Mouse (Mus musculus) embryonic fibroblast, embryonic 13.5 days (primary cell): ENCODE results near the gene Hlcs. TPM values are rescaled to one million over a fixed set of nuclear protein-coding genes. Genes with fewer than 3 reads are reported as not detected.

Experiments used
- H3K27ac ChIP-seq: 2 replicates; pipeline ENCODE4 v1.5.1; 2012; ENCODE audit warnings: low read length, control low read depth, inconsistent platforms; ENCODE audit not compliant: insufficient read depth
- H3K4me1 ChIP-seq: 2 replicates; pipeline ENCODE4 v1.6.1; 2011; ENCODE audit warnings: low read length; ENCODE audit not compliant: control insufficient read depth, insufficient read depth
- H3K4me3 ChIP-seq: 2 replicates; pipeline ENCODE4 v1.5.1; 2011; ENCODE audit warnings: mild to moderate bottlenecking, control low read depth, low read length; ENCODE audit not compliant: insufficient read depth
- CTCF ChIP-seq: IDR thresholded peaks from 2 replicates; pipeline ENCODE4 v1.5.1; 2011; ENCODE audit warnings: mild to moderate bottlenecking, control low read depth, low read length, moderate library complexity, borderline replicate concordance; ENCODE audit not compliant: insufficient read depth
- POLR2A ChIP-seq: IDR thresholded peaks from 2 replicates; pipeline ENCODE4 v1.6.1; 2011; ENCODE audit warnings: low read depth, mild to moderate bottlenecking, control low read depth, low read length, moderate library complexity
- polyA plus RNA-seq: library from polyadenylated mRNA; stranded (reverse); fragments of >200 nt; gene quantifications from 2 replicates; pipeline ENCODE4 v1.2.4, GENCODE M21; 2011; ENCODE audit warnings: low read depth; ENCODE audit not compliant: missing spikeins, insufficient read length

Gene Hlcs
- polyA plus RNA-seq, 1 experiment: 7.0 TPM

- Histone ChIP-seq H3K27ac (no peak overlapping the region), H3K4me1 (no peaks in the 10 kb centered on the region), H3K4me3 (no peak overlapping the region; the same call in 1 of the 2 replicates)
- TF ChIP-seq CTCF: no peak
- TF ChIP-seq POLR2A: no peak
These were observed 230.2 kb downstream of the Hlcs start for GRCm38 (mm10) chr16:94082960-94083847.

- Histone ChIP-seq H3K27ac (no peak overlapping the region), H3K4me1 (no peaks in the 10 kb centered on the region), H3K4me3 (no peak overlapping the region)
- TF ChIP-seq CTCF (no peak), POLR2A (no peak)
These were observed 231.2 kb downstream of the Hlcs start for GRCm38 (mm10) chr16:94081996-94082708.

- no peak overlapping the region for H3K4me3 ChIP-seq
- TF ChIP-seq POLR2A (no peak), CTCF (no peak)
- no peak overlapping the region for H3K27ac ChIP-seq
- no peaks in the 10 kb centered on the region for H3K4me1 ChIP-seq
These were observed 231.8 kb downstream of the Hlcs start for GRCm38 (mm10) chr16:94081596-94081995.

DNA sequence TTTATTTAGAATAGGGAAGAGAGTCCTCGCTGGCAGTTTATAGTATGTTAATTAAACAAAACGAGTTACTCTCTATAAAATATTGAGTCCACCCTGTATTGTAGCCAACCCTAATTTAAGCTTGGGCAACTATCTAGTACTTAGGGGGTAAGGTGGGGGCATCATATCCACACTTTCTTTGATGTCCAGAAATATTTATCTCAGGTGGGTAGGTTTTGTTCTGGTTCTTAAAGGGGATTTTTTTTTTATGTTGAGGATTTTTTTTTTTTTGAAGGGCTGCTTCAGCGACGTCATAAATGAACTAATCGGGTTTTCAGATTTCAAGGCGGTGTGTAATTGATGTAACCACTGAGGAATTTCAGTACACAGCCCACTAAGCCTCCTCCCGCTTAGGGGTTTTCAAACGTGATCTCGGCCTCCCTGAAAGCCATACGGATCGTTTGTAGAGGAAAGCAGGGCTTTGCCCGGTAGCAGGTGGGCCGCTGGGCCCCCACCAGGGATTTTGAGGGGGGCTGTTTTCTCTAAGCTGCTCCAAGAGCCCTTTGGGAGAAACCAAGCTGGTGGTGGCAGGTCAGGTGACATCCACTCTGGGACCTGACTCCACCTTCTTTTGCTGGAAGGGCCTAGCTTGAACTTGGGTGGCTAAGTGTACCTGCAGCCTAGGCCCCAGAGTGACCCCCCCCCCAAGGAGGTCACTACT is 233.4 kb downstream of the Hlcs start:
- no peak for TF ChIP-seq CTCF
- no peak for TF ChIP-seq POLR2A
- H3K4me3 ChIP-seq: no peak overlapping the region
- no peak overlapping the region for H3K27ac ChIP-seq
- H3K4me1 ChIP-seq: 0 out of 2 replicates have a peak, but pooled peaks cover 3% of the 10 kb centered on the region

DNA sequence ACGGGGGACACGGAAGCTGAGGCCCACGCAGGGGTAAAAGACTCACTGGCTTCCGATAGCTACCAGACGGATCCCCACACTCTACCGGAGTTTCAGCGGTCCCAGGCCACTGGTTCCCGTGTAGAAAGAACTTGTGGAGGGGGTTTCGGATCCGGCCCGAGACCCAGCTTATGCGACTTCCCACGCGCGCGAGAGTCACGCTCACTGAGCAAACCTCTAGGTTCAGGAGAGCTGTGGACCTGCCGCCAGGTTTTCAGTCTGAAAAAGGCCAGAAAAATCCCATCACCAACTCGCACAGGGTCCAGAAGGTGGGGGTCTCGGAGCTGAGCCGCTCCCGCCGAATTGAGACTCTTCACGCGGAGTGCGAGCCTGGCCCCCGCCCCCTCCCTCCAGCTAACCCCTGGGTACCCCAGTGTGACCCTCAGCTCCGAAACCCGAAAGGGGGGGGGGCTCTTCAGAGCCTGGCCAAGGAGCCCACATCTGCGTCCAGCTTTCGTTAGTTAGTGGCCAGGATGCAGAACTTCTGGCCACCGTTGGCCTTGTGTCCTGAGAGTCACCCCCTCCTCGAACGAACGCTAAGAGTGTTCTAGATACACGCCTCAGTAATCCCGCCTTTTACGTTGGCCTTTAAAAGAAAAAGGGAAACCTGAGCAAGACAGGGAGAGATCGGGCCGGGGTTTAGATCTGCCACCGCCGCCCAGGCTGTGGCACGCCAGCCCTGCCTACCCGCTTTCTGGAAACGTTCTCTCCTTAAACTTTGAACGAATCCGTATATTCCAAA is 234.1 kb downstream of the Hlcs start:
- 0 out of 2 replicates have a peak, but pooled peaks cover 3% of the 10 kb centered on the region for H3K4me1 ChIP-seq
- TF ChIP-seq POLR2A (no peak), CTCF (no peak)
- H3K27ac ChIP-seq: no peak overlapping the region
- no peak overlapping the region; the same call in 1 of the 2 replicates for H3K4me3 ChIP-seq

Other genes starting within 250 kb of the Hlcs start
- 6.9 and 14.6 TPM in 2 replicates for gene Sim2, start 228.6 kb downstream of the Hlcs start, polyA plus RNA-seq
- 0.46 TPM in 1 of 2 replicates, not detected in the other for gene Ripply3, start 14.8 kb upstream of the Hlcs start, polyA plus RNA-seq
- gene Ttc3, start 57.0 kb upstream of the Hlcs start, polyA plus RNA-seq: 140 and 167 TPM in 2 replicates
- gene Pigp, start 58.3 kb upstream of the Hlcs start, polyA plus RNA-seq: 64.3 and 65.4 TPM in 2 replicates
- 46.2 and 59.6 TPM in 2 replicates for gene Vps26c, start 213.3 kb upstream of the Hlcs start, polyA plus RNA-seq